Mouse (Mus musculus) induced T-regulatory cell, adult 2 months (primary cell): Measurements from ENCODE around the gene Nup62.

Experiments used
- DNase-seq: peaks from one replicate; pipeline ENCODE4 v3.0.0-alpha.2; 2012; ENCODE audit warnings: low read depth

Gene Nup62

GRCm38 (mm10) chr7:44848561-44849415 lies 32.9 kb downstream of the Nup62 start, which contains the start of the genes Akt1s1 and Tbc1d17:
Akt1s1 (plus strand) TSS chr7:44848991.
Tbc1d17 (minus strand) TSS chr7:44849079.
- DNase-seq = peak; percentile 100

DNA sequence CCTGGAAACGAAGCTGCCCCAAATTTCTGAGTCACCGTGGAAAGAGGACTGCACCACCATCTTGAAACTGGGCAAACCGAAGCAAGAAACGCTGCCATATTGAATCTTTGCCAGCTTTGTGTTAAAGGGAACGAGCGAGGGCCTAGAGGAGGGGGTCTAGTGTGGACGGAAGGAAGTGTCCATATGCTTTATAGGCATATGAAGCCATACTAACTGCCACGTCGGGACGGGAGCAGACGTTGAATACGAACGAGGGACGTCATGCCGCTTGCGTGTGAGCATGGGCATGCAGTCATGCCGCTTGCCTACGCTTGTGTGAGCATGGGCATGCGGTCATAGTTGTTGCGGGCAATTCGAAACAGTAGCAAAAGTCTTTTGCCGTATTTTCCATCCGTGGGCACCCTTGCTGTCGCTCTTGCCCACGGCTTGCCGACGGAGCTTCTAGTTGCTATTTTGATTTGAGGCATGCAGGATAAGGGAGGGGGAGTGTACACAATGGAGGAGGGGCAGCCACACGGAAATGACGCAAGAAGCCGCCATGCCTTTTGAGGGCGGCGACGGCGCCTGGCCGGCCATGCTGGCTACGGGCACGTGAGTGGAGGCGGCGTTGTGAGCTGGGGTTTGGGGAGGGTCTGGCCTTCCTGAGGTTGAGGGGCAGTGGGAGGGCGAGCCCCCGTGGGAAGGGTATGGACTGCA lies 33.7 kb downstream of the Nup62 start:
- peak; percentile 96 for DNase-seq

DNA sequence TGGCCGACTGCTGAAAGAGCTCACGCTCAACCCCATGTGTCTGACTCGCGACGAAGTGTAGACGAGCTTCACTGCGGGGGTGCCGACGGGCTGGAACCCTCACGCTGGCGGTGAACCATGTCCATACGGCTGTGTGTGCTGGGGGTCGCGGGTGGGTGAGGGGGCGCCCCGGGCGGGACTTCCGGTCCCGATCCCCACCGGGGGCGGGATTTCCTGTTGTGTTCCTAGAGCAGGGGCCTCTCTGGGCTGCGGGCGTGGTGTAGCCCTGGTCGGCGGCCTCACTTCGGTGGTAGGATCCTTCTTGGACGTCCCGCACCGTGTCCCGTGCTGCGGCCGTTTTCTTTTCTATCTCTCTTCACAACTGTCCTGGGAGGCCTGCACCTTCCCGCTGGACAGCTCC lies 34.3 kb downstream of the Nup62 start:
- DNase-seq = peak; percentile 85

DNA sequence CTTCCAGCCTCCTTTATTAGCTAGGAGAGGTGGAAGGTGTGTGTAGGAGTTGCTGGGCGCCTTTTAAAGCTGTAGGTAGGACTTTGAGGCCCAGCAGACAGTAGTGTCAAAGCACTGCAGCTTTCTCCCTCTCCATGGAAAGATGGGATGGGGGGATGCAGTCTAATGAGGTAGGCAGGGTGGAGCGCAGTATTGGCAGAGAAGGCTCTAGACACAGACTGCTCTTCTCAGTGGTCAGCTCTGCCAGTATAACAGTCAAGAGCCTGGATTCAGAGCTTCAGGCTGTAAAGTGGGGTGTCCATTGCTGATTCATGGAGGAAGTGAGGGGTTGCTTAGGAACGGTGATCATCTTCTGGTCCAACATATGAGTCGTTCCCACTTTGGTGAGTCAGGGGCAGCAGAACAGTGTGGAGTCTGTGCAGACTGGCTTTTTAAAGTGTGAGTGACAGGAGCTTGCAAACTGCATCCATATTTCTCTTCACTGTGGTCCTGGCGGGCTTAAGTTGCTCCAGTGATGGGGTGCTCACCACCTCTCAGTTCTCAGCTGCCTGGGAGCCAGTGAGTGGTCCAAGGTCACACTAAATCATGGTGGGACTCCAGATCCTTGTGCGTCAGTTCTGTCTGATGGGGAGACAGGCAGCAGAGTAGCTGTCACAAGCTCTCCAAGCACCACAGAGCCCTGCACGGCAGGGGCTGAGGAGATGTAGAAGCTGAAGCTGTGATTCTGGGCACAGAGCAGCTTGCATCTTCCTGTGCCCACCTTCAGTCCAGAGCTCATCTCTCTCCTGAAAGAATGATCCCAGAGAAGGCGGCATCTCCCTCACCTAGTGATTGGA lies 35.1 kb downstream of the Nup62 start:
- DNase-seq = no peak

DNA sequence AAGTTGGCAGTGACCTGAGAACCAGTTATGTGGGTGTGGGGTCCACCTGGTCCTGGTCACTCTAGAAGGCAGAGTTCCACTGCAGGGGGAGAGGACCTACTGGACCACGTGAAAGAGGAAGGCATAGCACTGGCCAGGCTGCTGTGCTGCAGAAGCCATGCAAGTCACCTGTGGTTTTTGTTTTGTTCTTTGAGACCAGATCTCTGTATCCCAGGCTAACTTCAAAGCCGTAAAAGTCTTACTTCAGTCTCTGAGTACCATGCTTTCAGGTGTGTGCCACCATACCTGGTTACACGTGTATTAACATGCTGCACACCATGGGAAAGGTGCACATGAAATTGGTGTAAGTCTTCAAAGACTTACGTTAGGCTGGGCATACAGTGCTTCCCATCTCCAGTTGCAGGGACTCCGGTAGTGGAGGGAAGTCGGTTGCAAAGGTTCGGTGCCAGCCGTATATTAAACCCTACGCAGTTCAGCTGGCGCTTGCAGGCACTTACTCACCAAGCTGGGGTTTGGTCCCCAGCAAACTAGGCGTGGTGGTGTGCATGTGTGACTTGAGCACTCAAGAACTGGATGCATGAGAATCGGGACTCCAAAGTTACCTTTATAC lies 35.8 kb downstream of the Nup62 start:
- no peak for DNase-seq

GRCm38 (mm10) chr7:44852259-44853027 lies 36.6 kb downstream of the Nup62 start:
- no peak for DNase-seq

- DNase-seq = no peak
These were observed 37.2 kb downstream of the Nup62 start for GRCm38 (mm10) chr7:44853065-44853464.

- DNase-seq = no peak
These were observed 37.9 kb downstream of the Nup62 start for GRCm38 (mm10) chr7:44853596-44854355.

DNA sequence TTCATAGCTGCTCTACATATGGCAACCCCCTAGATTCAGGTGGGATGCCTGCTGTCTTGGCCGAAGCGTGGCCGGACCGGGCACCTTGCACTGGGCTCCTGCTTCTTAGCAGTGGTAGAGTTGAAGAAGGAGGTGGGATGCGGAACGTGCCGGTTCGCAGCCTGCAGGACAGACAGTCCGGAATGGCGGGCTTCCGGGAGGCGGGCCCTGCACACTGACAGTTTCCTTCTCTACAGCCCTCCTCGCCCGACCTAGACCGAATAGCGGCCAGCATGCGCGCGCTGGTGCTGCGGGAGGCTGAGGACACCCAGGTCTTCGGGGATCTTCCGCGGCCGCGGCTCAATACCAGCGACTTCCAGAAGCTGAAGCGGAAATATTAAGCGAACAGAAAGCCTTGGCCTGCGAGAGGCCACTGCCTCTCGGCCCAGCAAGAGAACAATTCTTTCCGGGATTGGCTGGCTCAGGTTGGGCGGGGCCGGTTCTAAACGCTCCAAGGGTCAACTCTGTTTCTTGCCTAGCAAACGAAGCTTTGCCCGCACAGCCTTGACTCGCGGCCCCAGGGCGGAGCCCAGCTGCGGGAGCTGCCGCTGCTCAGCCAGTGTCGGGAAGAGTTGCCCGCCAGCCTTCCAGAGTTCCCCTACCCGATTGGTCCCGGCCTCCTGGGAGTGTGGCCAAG lies 38.6 kb downstream of the Nup62 start:
- DNase-seq = peak; percentile 89

DNA sequence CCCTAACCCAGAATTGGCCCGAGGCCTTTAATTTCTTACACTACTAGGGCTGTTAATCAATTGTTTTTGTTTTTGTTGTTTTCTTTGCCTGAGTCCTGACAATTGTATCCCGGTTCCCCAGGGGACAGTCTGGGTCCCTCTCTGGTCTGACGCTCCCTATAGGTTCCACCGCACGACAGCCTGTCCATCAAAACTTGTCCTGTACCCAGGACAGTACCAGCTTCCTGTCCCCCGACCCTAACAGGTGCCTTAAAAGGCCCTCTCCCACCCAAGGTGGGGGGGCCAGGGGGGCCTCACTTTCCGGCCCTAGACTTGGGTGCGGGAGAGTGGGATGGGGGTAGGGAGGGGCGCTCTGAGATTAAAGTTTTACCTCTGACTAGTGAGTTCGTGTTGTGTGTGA lies 39.1 kb downstream of the Nup62 start:
- no peak for DNase-seq

GRCm38 (mm10) chr7:44856265-44856916 lies 40.5 kb downstream of the Nup62 start:
- DNase-seq = peak; percentile 50

- peak; percentile 94 for DNase-seq
These were observed 41.2 kb downstream of the Nup62 start, which contains the start of gene Pnkp for GRCm38 (mm10) chr7:44857042-44857552. Pnkp (plus strand) TSS chr7:44857139.

DNA sequence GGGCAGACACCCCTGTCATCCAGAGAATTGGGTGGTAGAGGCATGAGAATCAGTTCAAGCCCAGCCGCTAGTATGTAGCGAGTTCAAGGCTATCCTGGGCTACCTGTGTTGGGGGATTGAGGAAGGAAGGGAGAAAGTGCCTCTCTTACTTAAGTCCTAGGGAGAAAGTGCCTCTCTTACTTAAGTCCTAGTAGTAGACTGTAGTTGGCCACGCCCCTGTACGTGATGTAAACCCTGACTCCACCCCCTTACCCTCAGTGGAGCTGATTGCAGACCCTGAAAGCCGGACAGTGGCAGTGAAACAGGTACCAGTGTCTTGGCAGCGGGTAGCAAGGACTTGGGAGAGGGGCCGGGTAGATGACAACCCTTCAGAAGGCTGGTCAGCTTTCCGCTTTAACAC lies 42.0 kb downstream of the Nup62 start:
- DNase-seq = peak; percentile 74

DNA sequence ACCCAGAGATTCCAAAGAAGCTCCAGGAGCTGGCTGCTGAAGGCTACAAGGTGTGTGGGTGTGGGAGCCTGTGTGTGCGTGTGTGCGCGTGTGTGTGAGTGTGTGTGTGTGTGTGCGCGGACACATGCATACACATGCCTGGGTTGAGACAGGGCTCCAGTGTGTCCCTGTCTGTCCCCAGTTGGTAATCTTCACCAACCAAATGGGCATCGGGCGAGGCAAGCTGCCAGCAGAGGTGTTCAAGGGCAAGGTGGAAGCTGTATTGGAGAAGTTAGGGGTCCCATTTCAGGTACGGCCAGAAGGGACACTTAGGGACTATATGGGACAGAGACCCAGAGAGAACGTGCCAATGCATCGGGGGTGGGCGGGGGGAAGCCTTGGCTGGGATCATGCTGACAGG lies 44.0 kb downstream of the Nup62 start:
- DNase-seq = no peak

DNA sequence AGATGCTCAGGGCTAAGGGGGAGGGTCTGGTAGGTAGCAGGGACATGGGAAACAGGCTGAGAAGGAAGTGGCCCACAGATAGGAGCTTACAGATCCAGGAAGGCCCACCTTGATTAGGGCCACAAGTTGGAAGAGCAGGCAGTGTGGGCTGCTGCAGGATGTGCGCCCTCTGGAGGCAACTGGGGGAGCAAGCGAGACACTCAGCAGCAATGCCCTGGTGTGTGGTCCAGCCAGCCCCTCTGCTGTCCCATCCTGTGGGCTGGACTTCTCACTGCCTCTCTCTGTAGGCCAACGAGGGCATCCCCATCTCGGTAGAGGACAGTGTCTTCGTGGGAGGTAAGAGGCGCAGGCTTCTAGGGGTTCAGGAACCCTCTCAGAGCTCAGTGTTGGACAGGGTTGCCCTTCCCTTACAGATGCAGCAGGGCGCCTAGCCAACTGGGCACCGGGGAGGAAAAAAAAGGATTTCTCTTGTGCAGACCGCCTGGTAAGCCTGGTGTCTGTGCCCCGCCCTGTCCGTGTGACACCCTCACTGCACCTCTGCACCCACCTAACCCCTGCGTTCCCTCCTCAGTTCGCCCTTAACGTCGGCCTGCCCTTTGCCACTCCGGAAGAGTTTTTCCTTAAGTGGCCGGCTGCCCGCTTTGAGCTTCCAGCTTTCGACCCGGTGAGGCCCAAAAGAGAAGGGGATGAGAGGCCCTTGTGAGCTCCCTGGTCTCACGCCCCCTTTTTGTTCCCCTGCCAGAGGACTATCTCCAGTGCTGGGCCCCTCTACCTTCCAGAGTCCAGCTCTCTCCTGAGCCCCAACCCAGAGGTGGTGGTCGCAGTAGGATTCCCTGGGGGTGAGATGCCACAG lies 44.9 kb downstream of the Nup62 start:
- DNase-seq = peak; percentile 78

DNA sequence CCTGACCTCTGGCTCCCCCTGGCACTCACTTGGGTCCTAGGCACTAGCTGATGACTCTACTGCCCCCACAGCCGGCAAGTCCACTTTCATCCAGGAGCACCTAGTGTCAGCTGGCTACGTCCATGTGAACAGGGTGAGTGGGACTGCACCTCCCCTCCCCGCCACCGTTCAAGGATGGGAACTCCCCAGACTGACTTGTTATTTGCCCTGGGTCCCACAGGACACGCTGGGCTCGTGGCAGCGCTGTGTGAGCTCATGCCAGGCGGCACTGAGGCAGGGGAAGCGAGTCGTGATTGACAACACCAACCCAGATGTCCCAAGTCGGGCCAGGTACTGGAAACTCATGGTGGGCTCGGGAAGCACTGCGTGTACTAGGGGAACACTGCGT lies 45.5 kb downstream of the Nup62 start:
- no peak for DNase-seq

DNA sequence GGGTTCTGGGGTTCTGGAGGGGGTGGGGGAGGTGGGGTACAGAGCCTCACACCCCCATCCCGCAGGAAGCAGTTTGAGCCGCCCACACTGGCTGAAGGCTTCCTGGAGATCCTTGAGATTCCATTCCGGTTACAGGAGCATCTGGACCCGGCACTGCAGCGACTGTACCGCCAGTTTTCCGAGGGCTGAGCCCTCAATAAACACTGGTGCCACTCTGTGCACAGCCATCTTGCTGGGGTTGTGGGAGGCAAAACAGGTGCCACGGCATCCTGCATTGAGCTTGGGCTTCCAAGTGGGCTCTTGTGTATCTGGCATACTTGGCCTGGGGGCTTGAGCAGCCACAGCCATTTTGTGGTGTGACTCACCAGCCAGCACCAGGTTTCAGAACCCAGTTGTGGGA lies 46.5 kb downstream of the Nup62 start:
- no peak for DNase-seq

- DNase-seq = no peak
These were observed 47.3 kb downstream of the Nup62 start for GRCm38 (mm10) chr7:44863210-44863609.
